Comparison of ENCODE assay signal across 24 mouse cellular contexts in the genomic region with DNA sequence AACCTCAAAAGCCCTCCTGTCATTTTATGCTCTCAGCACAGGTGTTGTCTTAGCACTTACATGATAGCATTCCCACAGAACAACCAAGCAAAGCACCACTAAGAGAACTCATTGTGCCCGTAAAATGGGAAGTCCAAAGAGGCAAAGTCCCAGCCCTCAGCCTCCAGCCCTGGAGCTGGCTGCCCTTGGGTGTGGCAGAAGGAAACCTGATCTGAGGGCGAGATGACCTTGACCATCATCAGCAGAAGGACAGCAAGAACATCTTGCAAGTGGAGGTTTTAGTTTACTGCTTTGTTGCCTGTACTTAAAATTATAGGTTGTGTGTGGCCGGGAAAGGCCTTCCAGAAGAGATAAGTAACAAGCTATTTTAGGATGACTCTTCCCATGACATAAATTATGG. TPM values are rescaled to one million over a fixed set of nuclear protein-coding genes. Genes with fewer than 3 reads are reported as not detected.
DNase-seq lines count a peak whose midpoint lies in the region; ATAC-seq and TF ChIP-seq lines count a peak whose summit lies in the region.
"Had no signal": no experiment of that assay in that cellular context is flagged by ENCODE, and none has a peak within 500 bp of the region (broad histone marks: within the 10 kb centered on the region; RNA-seq: fewer than 3 reads in every experiment).

No protein-coding gene starts in this region.

- H3K4me2 ChIP-seq in heart, embryonic 12.5 days = no peak overlapping the region
- no peak overlapping the region for H3K4me2 ChIP-seq in heart, embryonic 16.5 days (ENCODE audit: low read depth, low read length)
- H3K4me2 ChIP-seq in heart, embryonic 11.5 days = no peak overlapping the region
- H3K4me2 ChIP-seq in myocyte (ENCODE audit: low read depth) = peak overlapping the region; percentile 36
- no peak overlapping the region for H3K4me2 ChIP-seq in hindbrain, embryonic 14.5 days (replicated peaks)
- H3K4me2 ChIP-seq: embryonic facial prominence, embryonic 12.5 days; hindbrain, embryonic 15.5 days; lung, embryonic 15.5 days; midbrain, embryonic 13.5 days had no signal

- no peaks in the 10 kb centered on the region for H3K36me3 ChIP-seq in heart, embryonic 12.5 days
- no peaks in the 10 kb centered on the region for H3K36me3 ChIP-seq in heart, embryonic 16.5 days (ENCODE audit: control insufficient read depth, insufficient read depth)
- no peaks in the 10 kb centered on the region for H3K36me3 ChIP-seq in heart, embryonic 11.5 days (ENCODE audit: control insufficient read depth, insufficient read depth, low read length)
- no peaks in the 10 kb centered on the region for H3K36me3 ChIP-seq in myocyte (ENCODE audit: control insufficient read depth, insufficient read depth)
- no peaks in the 10 kb centered on the region for H3K36me3 ChIP-seq in hindbrain, embryonic 14.5 days (replicated peaks; ENCODE audit: control insufficient read depth, insufficient read depth)
- H3K36me3 ChIP-seq: embryonic facial prominence, embryonic 12.5 days; hindbrain, embryonic 15.5 days; lung, embryonic 15.5 days; midbrain, embryonic 13.5 days had no signal

- H3K9ac ChIP-seq in heart, embryonic 12.5 days = no peak overlapping the region
- no peak overlapping the region for H3K9ac ChIP-seq in heart, embryonic 16.5 days (ENCODE audit: low read length)
- H3K9ac ChIP-seq in heart, embryonic 11.5 days (ENCODE audit: low read depth, low read length) = no peak overlapping the region
- H3K9ac ChIP-seq in hindbrain, embryonic 14.5 days = no peak overlapping the region
- H3K9ac ChIP-seq: embryonic facial prominence, embryonic 12.5 days; hindbrain, embryonic 15.5 days; lung, embryonic 15.5 days; midbrain, embryonic 13.5 days had no signal

- H3K27me3 ChIP-seq in heart, embryonic 12.5 days (replicated peaks) = no peaks in the 10 kb centered on the region
- no peaks in the 10 kb centered on the region for H3K27me3 ChIP-seq in heart, embryonic 16.5 days (ENCODE audit: control insufficient read depth, insufficient read depth, low read length)
- H3K27me3 ChIP-seq in heart, embryonic 11.5 days (ENCODE audit: control insufficient read depth, insufficient read depth, low read length) = no peaks in the 10 kb centered on the region
- H3K27me3 ChIP-seq in myocyte (ENCODE audit: control insufficient read depth, insufficient read depth, insufficient read length) = no peaks in the 10 kb centered on the region
- no peaks in the 10 kb centered on the region for H3K27me3 ChIP-seq in hindbrain, embryonic 14.5 days (ENCODE audit: control insufficient read depth, insufficient read depth, low read length)
- H3K27me3 ChIP-seq: embryonic facial prominence, embryonic 12.5 days; hindbrain, embryonic 15.5 days; lung, embryonic 15.5 days; midbrain, embryonic 13.5 days had no signal

- no peak for ATAC-seq in heart, embryonic 12.5 days (ENCODE audit: insufficient number of reproducible peaks, low FRiP score)
- no peak for ATAC-seq in heart, embryonic 16.5 days (replicated peaks; ENCODE audit: extremely low read depth, insufficient read depth, low FRiP score)
- no peak for ATAC-seq in heart, embryonic 11.5 days (replicated peaks; ENCODE audit: insufficient number of reproducible peaks, low FRiP score, low TSS enrichment)
- no peak for ATAC-seq in hindbrain, embryonic 14.5 days (ENCODE audit: low FRiP score)
- ATAC-seq: forebrain, embryonic 14.5 days; inflammation-experienced regulatory T-cells, adult 6 months; midbrain, embryonic 13.5 days had no signal

- WGBS in heart, embryonic 12.5 days = 64% methylated on average over 3 of the region's 3 CpGs
- WGBS in heart, embryonic 16.5 days = 63% methylated on average over 3 of the region's 3 CpGs
- WGBS in heart, embryonic 11.5 days (ENCODE audit: insufficient replicate concordance) = 74% methylated on average over 3 of the region's 3 CpGs
- 90% methylated on average over 3 of the region's 3 CpGs for WGBS in hindbrain, embryonic 14.5 days

- H3ac ChIP-seq in myocyte (ENCODE audit: control insufficient read depth, insufficient read length) = no peak overlapping the region

- H3K27ac ChIP-seq in heart, embryonic 12.5 days (ENCODE audit: poor library complexity, severe bottlenecking) = no peak overlapping the region
- H3K27ac ChIP-seq in heart, embryonic 16.5 days (ENCODE audit: low read length) = peak overlapping the region; percentile 34; the same call in 1 of the 2 replicates
- H3K27ac ChIP-seq in heart, embryonic 11.5 days (ENCODE audit: low read depth, low read length) = no peak overlapping the region
- H3K27ac ChIP-seq in hindbrain, embryonic 14.5 days = no peak overlapping the region
- H3K27ac ChIP-seq: embryonic facial prominence, embryonic 12.5 days; hindbrain, embryonic 15.5 days; lung, embryonic 15.5 days; midbrain, embryonic 13.5 days had no signal

- peak; percentile 71 for DNase-seq in heart, adult 11 months
- peak; percentile 16 for DNase-seq in ES-CJ7 (ENCODE audit: low read depth, low spot score)
- DNase-seq in hindbrain, embryonic 14.5 days (ENCODE audit: low spot score) = no peak
- DNase-seq: adrenal gland, adult 8-10 months; cerebellum, adult 11-12 months; cerebellum, adult 9-11 months; embryo, embryonic 11 days; gastrocnemius, postnatal 14 days; kidney, adult 11 months; kidney, postnatal 14 days; layer of hippocampus, adult 9-11 months; retina, postnatal 1 day; right cerebral cortex, postnatal 14 days; thymus, postnatal 14 days had no signal

- H3K4me3 ChIP-seq in heart, embryonic 12.5 days = no peak overlapping the region
- no peak overlapping the region for H3K4me3 ChIP-seq in heart, embryonic 16.5 days (ENCODE audit: low read length)
- H3K4me3 ChIP-seq in heart, embryonic 11.5 days (ENCODE audit: low read depth, low read length) = no peak overlapping the region
- H3K4me3 ChIP-seq in myocyte = no peak overlapping the region
- H3K4me3 ChIP-seq in hindbrain, embryonic 14.5 days (replicated peaks; ENCODE audit: low read length) = no peak overlapping the region
- H3K4me3 ChIP-seq: embryonic facial prominence, embryonic 12.5 days; hindbrain, embryonic 15.5 days; lung, embryonic 15.5 days; midbrain, embryonic 13.5 days had no signal

- H3K9me3 ChIP-seq in heart, embryonic 12.5 days (replicated peaks) = no peaks in the 10 kb centered on the region
- no peaks in the 10 kb centered on the region for H3K9me3 ChIP-seq in heart, embryonic 16.5 days (replicated peaks; ENCODE audit: control insufficient read depth, low read length)
- no peaks in the 10 kb centered on the region for H3K9me3 ChIP-seq in heart, embryonic 11.5 days (replicated peaks; ENCODE audit: control insufficient read depth, low read length)
- no peaks in the 10 kb centered on the region for H3K9me3 ChIP-seq in hindbrain, embryonic 14.5 days (ENCODE audit: control insufficient read depth, low read length)
- H3K9me3 ChIP-seq: embryonic facial prominence, embryonic 12.5 days; hindbrain, embryonic 15.5 days; lung, embryonic 15.5 days; midbrain, embryonic 13.5 days had no signal

- H3K79me2 ChIP-seq in myocyte (ENCODE audit: control insufficient read depth, insufficient read depth) = no peaks in the 10 kb centered on the region

- peaks cover 37% of the 10 kb centered on the region for H3K4me1 ChIP-seq in heart, embryonic 12.5 days (replicated peaks)
- H3K4me1 ChIP-seq in heart, embryonic 16.5 days (ENCODE audit: control insufficient read depth, insufficient read depth, low read length) = peaks cover 33% of the 10 kb centered on the region
- H3K4me1 ChIP-seq in heart, embryonic 11.5 days (ENCODE audit: control insufficient read depth, insufficient read depth, low read length) = peaks cover 23% of the 10 kb centered on the region
- H3K4me1 ChIP-seq in hindbrain, embryonic 14.5 days (replicated peaks; ENCODE audit: control insufficient read depth, insufficient read depth, low read length) = peaks cover 13% of the 10 kb centered on the region

- TF ChIP-seq POLR2A in myocyte (IDR thresholded peaks at IDR 0.05; ENCODE audit: insufficient read length, low read depth) = no peak

TF ChIP-seq in myocyte, 11 proteins besides CTCF, POLR2A, EP300 and RAD21:
- TF ChIP-seq POLR2AphosphoS2 (IDR thresholded peaks at IDR 0.05; ENCODE audit: insufficient read length, low read depth) (no peak), USF1 (IDR thresholded peaks at IDR 0.05; ENCODE audit: low read depth) (no peak), MYOD1 (IDR thresholded peaks at IDR 0.05; ENCODE audit: control insufficient read depth in 1 of 3, insufficient read length in 2 of 3, low read depth in 2 of 3) (peak in 1 of 3 experiments; percentile 13), TCF3 (IDR thresholded peaks at IDR 0.05; ENCODE audit: insufficient read length, low read depth) (no peak)

RNA-seq across cellular contexts. Expression of gene Ripor2, which starts 6.9 kb away (rescaled TPM):
- polyA plus RNA-seq in heart, embryonic 12.5 days (2016; fragmentation: Nextera tagmentation; extraction: Ambion mirVana) = 10.5 and 10.9 TPM in 2 replicates
- 17.3 and 17.8 TPM in 2 replicates for polyA plus RNA-seq in heart, embryonic 16.5 days (2015; fragmentation: Nextera tagmentation; extraction: Ambion mirVana)
- 5.8 and 6.5 TPM in 2 replicates for polyA plus RNA-seq in heart, embryonic 11.5 days (2014; fragmentation: Nextera tagmentation; extraction: Ambion mirVana)
- 1.3 TPM for polyA plus RNA-seq in myocyte (2012; fragmentation: generic; extraction: Trizol)
- polyA plus RNA-seq in hindbrain, embryonic 14.5 days (2014; fragmentation: Nextera tagmentation; extraction: Ambion mirVana) = 21.9 and 25.9 TPM in 2 replicates
